Mouse (Mus musculus) kidney, postnatal 10 days (tissue): ENCODE measurements at regions not wholly inside any gene's neighbourhood (a gene's known extent, or its start where the extent isn't known, plus 50 kb on each side); places are given as distances from the start of the nearest gene placed in this dataset.
"Not testable (repeated sequence)": the region's sequence is repeated elsewhere in the genome, so short reads cannot be mapped to it uniquely, and the experiment has no call there.

ENCODE experiments used
- DNase-seq: peaks from one replicate; pipeline ENCODE4 v3.0.0; 2021; ENCODE audit warnings: mixed read lengths

DNA sequence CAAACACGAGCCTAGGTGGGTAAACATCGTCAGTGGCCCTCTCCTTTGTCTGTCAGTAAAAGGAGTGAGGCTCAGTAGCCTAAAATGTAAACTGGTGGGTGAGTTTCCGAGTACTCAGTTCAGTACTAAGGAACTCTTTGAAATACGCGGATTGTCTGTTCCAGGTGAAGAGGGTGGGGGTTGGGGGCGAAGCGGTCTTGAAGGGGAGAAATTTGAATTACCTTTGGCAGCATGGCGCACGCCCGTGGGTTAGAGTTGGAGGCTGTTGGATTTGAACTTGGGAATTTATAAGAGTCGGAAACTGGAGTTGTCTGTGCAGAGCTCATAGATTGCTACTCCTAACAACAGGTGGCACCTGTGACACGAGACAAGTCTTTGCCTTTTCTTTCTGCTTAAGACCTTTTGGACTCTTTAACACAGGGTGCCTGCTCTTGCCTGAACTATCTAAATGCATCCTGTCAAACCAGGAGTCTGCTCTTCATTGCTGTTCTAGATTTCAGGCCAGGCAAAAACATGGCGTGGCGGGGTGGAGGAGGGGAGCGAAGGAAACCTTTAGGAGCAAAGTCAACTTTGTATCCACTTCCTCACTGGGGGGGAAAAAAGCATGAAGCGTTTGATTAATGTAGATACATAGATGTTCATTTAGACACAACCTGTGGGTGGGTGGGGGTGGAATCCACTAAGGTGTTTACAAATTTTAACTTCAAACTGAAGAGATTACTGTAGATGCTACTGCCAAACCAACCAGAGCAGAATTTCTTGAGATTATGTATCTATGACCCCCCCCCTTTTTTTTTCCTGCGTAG lies 89.0 kb upstream of the Rpl34 start:
- no peak for DNase-seq

DNA sequence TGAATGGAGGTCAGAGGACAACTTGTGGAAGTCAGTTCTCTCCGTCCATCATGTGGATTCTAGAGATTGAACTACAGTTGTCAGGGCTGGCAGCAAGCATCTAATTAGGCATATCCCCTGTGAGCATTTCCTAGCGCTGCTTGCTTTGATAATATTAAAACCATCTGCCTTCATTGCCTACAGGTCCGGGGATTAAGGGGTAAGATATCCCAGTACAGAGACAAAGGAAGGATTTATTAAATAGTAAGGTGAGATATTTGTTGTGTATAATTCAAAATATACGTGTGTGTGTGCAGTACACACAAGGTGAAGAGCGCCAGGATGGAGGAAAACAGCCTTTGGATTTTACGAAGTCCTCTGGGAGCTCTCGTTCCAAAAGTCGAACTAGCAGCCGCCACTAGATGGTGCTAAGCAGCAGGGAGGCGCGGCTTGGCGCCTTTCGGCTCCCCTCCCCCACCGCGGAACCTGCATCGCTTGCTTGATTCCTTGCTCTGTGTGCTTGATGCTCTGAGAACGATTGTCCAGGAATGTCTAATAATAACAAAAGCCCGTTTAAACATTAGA lies 88.4 kb upstream of the Rpl34 start:
- DNase-seq, result peak; percentile 95

DNA sequence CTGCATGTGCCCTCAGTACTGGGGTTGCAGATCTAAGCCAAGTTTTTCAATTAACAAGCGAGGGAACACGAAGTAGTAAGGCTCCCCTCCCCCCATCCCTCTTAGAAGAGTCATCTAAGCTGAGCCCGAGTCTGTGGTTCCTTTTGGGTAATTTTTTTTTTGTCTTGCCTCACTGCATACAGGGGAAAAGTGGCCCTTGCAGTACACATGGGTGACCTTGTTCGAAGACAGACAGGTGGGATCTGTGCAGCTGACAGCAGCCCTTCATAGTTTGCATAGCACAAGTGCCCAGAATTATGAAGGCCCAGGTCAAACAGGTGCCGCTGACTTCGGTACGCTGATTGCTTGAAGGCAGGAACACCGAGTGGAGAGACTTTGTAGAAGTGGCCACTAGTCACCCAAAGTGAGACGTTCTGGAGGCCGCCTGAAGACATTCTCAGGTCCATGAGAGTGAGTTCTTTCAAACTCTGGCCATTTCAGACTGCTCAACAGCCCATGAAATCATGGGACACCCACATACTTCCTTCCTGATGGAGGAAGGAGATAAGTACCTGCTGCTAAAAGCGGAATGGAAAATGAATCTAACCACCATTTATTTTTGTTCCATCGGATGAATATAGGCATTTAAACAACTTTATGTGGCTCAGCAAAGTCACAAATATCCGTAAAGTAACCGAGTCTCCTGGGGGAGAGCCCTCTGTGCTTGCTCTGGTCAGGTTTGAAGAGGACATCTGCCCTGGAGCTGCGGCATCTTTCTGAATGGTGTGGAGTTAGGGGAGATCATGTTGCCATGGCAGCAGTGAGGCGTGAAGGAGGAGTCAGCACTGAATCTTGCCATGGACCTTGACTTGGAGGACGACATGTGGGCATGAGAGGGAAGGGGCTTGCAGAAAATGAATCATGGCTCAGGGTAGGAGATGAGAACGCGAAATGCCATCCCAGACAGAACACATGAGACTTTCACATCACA lies 79.8 kb upstream of the Rpl34 start:
- DNase-seq, result no peak

DNA sequence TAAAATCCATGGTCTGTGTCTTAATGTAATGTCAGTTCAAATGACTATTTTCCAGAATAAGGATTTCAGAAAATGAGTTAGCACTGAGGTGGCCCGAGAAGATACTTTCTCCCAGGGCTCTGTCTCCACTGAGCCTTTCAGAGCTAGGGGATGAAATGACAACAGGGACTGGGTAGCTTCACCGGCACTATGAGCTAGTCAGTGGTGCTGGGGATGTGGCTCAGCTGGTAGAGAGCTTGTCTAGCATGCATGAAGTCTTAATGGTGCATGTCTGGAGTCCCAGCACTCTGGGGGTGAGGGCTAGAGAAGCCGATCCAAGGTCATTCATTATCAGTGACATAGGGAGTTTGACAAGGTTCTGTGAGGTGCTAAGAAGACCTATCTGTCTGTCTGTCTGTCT lies 75.1 kb upstream of the Rpl34 start:
- DNase-seq, result no peak

- DNase-seq, result no peak
Observed at GRCm38 (mm10) chr3:130804327-130804662, 74.1 kb upstream of the Rpl34 start.

DNA sequence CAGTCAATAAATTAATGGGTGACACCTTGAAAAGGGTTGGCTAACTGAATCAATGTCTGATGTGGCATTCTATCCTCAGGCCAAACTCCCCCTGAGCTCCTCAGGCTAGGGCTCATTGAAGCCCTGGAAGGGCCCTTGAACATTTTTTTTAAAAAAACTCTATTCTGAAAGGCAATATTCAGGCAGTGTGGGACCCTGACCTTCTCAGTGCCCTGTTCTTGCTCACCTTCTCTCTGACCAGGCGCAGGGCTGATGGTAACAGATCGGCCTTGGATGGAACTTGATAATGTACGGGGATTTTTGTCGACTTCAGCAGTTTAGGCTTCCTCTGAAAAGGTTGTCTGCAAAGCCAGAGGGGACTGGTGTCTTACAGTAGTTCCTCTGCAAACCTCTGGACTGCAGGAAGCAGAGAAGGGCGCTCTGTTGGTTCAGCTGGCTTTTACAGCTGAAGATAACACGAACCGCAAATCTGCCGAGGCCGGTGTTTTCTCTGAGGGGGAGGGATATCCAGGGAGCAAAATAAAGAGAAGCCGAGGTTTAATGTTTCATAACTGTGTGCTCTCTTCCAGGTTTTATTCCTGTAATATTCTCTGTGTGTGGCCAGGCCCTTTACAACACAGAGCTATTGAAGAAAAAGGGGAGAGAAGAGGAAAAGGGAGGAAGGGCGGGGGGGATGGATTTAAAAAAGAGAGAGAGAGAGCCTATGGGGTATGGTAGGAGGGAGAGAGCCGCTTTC lies 73.6 kb upstream of the Rpl34 start:
- peak; percentile 26 for DNase-seq

DNA sequence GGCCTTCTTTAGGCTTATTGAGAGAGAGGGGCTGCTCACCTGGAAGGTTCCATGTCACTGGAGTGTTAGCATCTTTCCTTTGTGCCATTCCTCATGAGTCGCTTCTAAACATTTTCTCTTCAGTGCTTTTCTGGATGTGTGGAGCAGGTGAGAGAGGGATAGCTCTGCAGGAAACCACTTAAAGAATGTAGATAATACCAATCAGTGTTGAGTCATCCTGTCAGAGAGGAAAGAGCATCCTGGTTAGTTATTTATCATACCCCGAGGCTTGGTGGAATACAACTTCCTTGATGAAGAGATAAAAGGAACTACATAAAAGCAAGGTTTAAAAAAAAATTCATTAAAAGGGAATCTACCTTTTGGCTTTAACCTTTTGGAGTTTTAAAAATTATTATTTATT lies 69.8 kb upstream of the Rpl34 start:
- DNase-seq, result no peak

GRCm38 (mm10) chr3:130797956-130798355 lies 67.8 kb upstream of the Rpl34 start:
- not testable (repeated sequence) for DNase-seq

DNA sequence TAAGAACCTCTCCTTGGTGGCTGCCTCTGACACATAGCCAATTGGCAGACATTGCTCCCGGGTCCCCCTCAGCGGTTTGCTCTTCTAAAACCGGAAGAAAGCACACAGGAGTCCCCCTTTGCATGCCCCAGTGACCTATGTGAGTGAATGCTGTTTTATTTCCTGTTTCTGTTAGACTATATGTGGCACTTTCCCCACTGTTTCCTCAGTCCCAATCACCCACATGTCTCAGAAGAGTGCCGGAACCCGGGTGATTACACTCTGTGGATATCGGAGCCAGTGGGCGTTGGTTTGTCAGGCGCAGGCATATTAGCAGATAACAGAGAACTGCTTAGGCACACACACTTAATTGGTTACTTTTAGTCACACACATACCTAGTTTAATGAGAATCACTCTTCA lies 66.3 kb upstream of the Rpl34 start:
- no peak for DNase-seq

DNA sequence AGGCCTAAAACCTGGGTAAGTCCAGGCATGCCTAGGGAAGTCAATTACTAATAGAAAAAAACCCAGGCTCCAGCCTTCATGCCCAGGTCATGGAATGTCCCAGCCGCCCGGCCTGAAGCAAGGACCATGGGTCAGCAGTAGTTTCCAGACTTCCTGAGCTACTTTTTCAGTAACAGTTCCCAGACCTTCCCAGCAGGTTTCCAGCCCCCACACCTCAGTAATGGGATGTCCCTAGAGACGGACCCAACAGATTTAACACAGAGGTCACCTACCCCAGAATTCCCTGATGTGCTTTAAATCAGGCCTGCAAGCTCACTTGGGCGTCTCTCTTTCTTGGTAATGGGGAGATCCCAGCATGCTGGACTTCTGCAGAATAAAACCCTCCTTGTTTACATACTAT lies 65.2 kb upstream of the Rpl34 start:
- DNase-seq, result no peak

DNA sequence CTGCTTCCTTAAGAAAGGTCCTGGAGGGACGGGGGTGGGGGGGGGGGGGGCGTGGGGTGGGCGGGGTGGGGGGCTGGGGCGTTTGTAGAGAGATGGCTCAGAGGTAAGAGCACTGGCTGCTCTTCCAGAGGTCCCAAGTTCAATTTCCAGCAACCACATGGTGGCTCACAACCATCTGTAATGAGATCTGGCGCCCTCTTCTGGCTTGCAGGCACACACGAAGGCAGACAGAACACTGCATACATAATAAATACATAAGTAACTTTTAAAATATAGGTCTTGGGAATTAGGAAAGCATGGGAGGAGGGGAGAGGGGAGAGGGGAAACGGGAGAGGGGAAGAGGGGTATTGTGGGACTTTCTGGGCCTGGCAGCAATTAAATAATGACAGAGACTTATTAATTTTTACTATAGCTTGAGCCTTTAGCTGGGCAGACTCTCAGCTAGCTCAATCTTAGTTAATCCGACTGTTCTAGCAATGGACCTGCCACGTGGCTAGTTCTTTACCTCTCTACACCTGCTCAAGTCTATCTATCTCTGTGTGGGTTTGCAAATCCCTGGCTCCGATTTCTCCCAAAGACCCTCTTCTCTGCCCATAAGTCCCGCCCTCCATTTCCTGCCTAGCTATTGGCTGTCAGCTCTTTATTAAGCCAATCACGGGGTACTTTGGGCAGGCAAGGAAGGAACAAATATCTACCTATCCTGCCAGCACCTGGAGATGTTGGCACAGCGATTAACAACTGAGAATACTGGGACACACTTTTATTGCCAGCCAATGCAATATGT lies 64.1 kb upstream of the Rpl34 start:
- peak; percentile 25 for DNase-seq

- no peak for DNase-seq
Observed at GRCm38 (mm10) chr3:130780706-130781240, 50.6 kb upstream of the Rpl34 start.
